Mouse (Mus musculus) cortical plate, adult 2 months (tissue): Measurements from ENCODE around the gene Acap3.

Source experiments
- CTCF ChIP-seq: fragments of 200-500 bp; IDR thresholded peaks from 2 replicates; pipeline ENCODE4 v1.5.1; 2011; ENCODE audit warnings: mild to moderate bottlenecking, control low read depth, low read length; ENCODE audit not compliant: insufficient read depth; ENCODE audit errors: extremely low read depth
- POLR2A ChIP-seq: fragments of 200-500 bp; IDR thresholded peaks from 2 replicates; pipeline ENCODE4 v1.6.1; 2011; ENCODE audit warnings: mild to moderate bottlenecking, low read length, control low read depth; ENCODE audit not compliant: insufficient read depth; ENCODE audit errors: extremely low read depth

DNA sequence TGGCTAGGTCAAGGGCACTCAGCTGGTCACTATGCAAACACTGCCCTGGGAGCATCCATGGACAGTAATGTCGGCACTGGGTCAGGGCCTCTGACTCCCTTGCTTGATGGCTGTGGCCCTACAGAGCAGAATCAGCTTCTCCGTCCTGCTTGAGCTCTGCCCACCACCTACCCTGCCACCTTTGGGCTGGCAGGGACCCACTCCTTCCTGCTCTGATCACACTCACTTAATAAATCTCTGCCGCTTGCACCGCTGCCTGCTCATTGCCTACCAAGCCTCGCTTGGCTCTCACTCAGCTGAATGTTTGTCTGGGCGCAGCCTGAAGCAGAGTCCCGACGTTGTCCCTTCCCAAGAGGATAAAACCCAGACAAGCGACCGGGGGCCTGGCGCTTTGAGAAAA, 15.4 kb downstream of the Acap3 start:
- no peak for TF ChIP-seq CTCF
- TF ChIP-seq POLR2A: no peak
